Mouse (Mus musculus) stomach, adult 2 months (tissue): Measurements from ENCODE around the gene Wdr17. TPM values are rescaled to one million over a fixed set of nuclear protein-coding genes. Genes with fewer than 3 reads are reported as not detected.

Source experiments
- polyA plus RNA-seq: library from polyadenylated mRNA; depleted of rRNA; stranded (reverse); fragments of >200 nt; gene quantifications from 2 replicates; pipeline ENCODE4 v1.2.3, GENCODE M21; 2012; rRNA removed

Gene Wdr17
- polyA plus RNA-seq = not detected in 2 replicates

GRCm38 (mm10) chr8:54886987-54887785, at the start of gene Wdr17:
Gene Wdr17, minus strand, starts transcription at chr8:54887184.

GRCm38 (mm10) chr8:54600671-54601251, 286.2 kb downstream of the Wdr17 start, which contains the start of gene Spata4:
Gene Spata4, plus strand, starts transcription at chr8:54600781.

Other genes starting within 250 kb of the Wdr17 start
- 0.47 and 0.49 TPM in 2 replicates for gene Gpm6a, start 67.7 kb upstream of the Wdr17 start, polyA plus RNA-seq